Mouse (Mus musculus) liver, embryonic 16.5 days (tissue): Measurements from ENCODE around the gene Osbpl2. TPM values are rescaled to one million over a fixed set of nuclear protein-coding genes. Genes with fewer than 3 reads are reported as not detected.

ENCODE experiments used
- ATAC-seq: fragments of 200-750 bp; cut with Nextera tagmentation; 2 replicates; pipeline ENCODE4 v1.8.0; 2017; ENCODE audit warnings: low read depth, mild to moderate bottlenecking, moderate number of reproducible peaks, moderate library complexity
- H3K27ac ChIP-seq: fragments of 300-500 bp; sonication (generic); 2 replicates; pipeline ENCODE4 v1.5.1; 2014; ENCODE audit warnings: mild to moderate bottlenecking, low read length
- H3K27me3 ChIP-seq: fragments of 300-500 bp; sonication (generic); 2 replicates; pipeline ENCODE4 v1.6.1; 2014; ENCODE audit warnings: low read depth, low read length, mixed read lengths; ENCODE audit not compliant: control insufficient read depth, insufficient read depth
- H3K36me3 ChIP-seq: fragments of 300-500 bp; sonication (generic); 2 replicates; pipeline ENCODE4 v1.6.1; 2014; ENCODE audit warnings: mild to moderate bottlenecking; ENCODE audit not compliant: control insufficient read depth, insufficient read depth
- H3K4me1 ChIP-seq: fragments of 300-500 bp; sonication (generic); 2 replicates; pipeline ENCODE4 v1.6.1; 2014; ENCODE audit warnings: low read depth, low read length, mixed read lengths; ENCODE audit not compliant: control insufficient read depth
- H3K4me2 ChIP-seq: fragments of 300-500 bp; sonication (generic); 2 replicates; pipeline ENCODE4 v1.6.1; 2014; ENCODE audit warnings: low read depth, low read length, mixed read lengths
- H3K4me3 ChIP-seq: fragments of 300-500 bp; sonication (generic); 2 replicates; pipeline ENCODE4 v1.5.1; 2014; ENCODE audit warnings: low read depth, mild to moderate bottlenecking, low read length
- H3K9ac ChIP-seq: fragments of 300-500 bp; sonication (generic); 2 replicates; pipeline ENCODE4 v1.6.1; 2014; ENCODE audit warnings: low read depth, low read length
- H3K9me3 ChIP-seq: fragments of 300-500 bp; sonication (generic); replicated peaks from 2 replicates; pipeline ENCODE4 v1.6.1; 2016; ENCODE audit warnings: low read length; ENCODE audit not compliant: control insufficient read depth
- WGBS: fragments of 180-500 bp; shearing (Covaris S2); extraction: QIAGEN DNeasy Blood & Tissue Kit; methylation state at CpG from one replicate; pipeline ENCODE4 v1.1.7; 2014; ENCODE audit not compliant: insufficient replicate concordance; 5-methylcytosine and 5-hydroxymethylcytosine counted together
- polyA plus RNA-seq: library from polyadenylated mRNA; unstranded; fragments of >200 nt; fragmentation: Nextera tagmentation; extraction: Ambion mirVana; gene quantifications from 2 replicates; pipeline ENCODE4 v1.2.1, GENCODE M21; 2015

Osbpl2 gene
- polyA plus RNA-seq = 8.7 and 10.2 TPM in 2 replicates

DNA sequence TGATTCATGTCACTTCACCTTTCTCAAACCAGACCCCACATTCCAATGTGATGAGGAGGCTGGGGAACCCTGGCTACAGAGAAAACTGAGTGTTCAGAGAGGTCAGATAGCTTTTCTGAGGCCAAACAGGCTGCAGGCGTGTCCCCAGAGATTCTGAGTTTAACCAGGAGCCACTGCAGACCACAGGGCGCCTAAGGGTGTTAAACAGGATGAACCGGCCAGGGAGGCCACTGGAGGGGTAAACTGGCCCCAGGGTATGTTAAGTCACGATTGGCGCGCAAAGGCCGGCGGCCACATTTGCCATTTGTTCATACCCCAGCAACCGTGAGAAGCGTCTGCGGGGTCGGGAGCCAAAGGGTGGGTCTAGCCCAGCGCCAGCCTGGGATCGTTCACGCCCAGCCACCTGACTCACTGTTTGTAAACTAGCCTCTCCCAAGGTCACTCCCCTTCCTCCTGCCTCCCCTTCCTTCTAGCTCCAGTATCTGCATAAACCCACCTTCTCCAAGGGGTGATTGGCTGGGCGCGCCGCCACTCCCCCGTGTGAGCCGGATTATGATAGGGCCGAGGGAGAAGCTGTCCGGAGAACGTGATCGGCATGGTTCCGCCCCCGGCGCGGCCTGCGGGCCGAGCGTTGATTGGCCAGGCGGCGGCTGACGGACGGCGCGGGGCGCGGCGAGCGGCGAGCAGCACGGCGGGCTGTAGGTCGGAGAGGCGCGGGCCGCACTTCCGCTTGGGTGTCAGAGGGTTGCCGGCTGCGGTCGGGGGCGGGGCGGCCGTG is at the start of gene Osbpl2:
Gene Osbpl2 (plus strand): TSS at position 646 of the 778 bp plus-strand sequence.
- Histone ChIP-seq H3K27me3 (no peaks in the 10 kb centered on the region; the same call in 1 of the 2 replicates), H3K9ac (peak within 1 kb of the TSS; percentile 83), H3K4me2 (peak within 1 kb of the TSS; percentile 97), H3K36me3 (no peaks in the 10 kb centered on the region), H3K9me3 (no peaks in the 10 kb centered on the region), H3K27ac (peak within 1 kb of the TSS; percentile 83), H3K4me1 (peaks cover 25% of the 10 kb centered on the region), H3K4me3 (peak within 1 kb of the TSS; percentile 87)
- ATAC-seq = peak; percentile 98
- WGBS = 0% methylated on average over 55 of the region's 55 CpGs

DNA sequence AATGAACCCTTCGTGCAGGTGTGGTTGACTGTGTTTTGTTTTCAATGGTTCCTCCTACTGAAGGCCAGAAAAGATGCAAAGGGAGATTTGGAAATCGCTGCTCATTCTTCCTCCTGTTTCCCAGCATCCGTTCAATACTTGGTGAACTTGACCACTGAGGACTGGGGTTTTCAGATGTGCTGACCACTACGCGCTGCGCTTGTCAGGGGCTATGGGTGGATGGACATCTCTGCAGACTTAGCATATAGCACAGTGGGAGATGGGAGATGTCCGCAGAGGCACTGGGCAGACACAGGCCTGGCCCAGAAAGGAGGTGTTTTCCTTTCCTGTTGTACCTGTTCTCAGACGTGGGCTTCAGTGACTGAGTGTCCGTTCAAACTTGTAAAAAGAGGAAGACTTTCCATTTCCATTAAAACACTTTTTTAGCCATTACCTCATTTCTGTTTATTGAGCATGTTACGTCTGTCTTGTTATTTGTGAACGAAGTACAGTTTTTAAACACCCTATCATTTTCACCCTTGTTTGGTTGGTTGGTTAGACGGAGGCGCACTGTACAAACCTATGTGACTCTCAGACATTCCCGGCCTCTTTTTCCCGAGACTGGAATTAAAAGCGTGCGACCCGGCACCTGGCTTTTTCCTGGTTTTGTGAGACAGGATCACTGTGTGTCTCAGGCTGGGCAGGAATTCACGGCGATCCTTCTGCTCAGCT is 49.2 kb upstream of the Osbpl2 start:
- H3K27me3 ChIP-seq = no peaks in the 10 kb centered on the region
- 26% methylated on average over 20 of the region's 20 CpGs for WGBS
- ATAC-seq = peak; percentile 47
- H3K27ac ChIP-seq = peak overlapping the region; percentile 62
- H3K4me3 ChIP-seq = peak overlapping the region; percentile 72
- no peaks in the 10 kb centered on the region for H3K36me3 ChIP-seq
- H3K9ac ChIP-seq = peak overlapping the region; percentile 64
- H3K4me2 ChIP-seq = peak overlapping the region; percentile 78
- H3K9me3 ChIP-seq = no peaks in the 10 kb centered on the region
- H3K4me1 ChIP-seq = peaks cover 6% of the 10 kb centered on the region

DNA sequence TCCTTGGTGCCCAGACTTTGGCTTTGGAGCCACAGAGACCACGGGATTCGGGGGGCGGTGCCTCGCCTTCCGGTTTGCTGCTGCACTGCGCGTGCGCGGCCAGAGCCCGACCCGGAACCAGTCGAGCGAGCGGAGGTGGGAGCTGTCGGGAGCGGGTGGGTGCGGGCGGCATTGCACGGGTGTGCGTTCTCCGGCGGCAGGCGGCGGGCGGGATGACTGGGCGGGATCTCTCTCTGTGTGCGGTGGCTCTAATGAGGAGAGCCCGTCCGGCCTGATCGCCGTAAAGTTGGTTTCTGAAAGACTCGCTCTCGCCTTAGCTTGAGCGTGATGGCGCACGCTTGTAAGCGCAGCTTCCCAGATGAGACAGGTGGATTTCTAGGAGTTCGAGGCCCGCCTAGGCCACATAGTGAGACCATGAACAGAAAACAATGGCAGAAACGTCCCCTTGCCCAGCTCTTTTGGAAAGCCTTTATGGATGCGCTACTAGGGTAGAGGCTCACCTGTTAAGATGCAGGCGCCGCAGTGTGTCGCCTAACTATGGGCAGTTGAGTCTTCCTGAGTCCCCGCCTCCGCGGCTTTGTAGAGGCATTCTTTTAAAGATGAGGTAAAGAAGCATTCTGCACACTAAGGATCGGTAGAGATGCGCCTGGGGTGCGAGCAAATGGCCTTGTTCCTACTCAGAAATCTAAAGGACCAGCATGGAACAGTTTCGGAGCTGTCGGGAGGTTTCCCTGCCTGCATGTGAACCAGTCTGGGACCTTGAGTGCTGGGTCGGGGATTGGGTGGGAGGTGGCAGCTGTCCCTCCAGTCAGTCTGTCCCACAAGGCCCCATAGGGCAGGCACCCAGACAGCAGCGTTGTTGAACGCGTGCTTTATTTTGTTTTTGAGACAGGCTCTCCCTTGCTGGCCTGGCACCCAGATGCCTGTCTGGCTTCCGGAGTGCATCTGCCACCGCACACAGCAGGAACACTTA is 48.3 kb upstream of the Osbpl2 start, which contains the start of gene Mtg2:
Gene Mtg2 (plus strand): TSS at position 108 of the 973 bp plus-strand sequence.
- 5% methylated on average over 58 of the region's 58 CpGs for WGBS

DNA sequence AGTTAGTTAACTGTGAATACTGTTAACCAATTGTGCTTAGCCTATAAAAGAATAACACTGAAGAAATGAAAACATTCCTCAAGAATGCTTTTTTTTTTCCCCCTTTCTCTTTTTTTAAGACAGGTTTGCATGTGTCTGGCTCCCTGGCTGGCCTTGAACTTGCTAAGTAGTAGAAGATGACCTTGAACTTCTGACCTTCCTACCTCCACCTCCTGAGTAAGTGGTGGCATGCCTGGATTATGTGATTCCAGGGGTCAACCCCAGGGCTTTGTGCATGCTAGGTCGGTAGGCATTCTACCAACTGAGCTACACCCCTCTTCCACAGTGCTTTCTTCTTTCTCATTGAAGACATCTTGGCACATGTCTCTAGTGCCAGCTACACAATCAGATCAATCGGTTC is 47.4 kb upstream of the Osbpl2 start:
- Histone ChIP-seq H3K36me3 (no peaks in the 10 kb centered on the region), H3K9me3 (no peaks in the 10 kb centered on the region), H3K9ac (no peak overlapping the region), H3K4me1 (peaks cover 6% of the 10 kb centered on the region), H3K4me3 (no peak overlapping the region), H3K4me2 (no peak overlapping the region), H3K27me3 (no peaks in the 10 kb centered on the region), H3K27ac (no peak overlapping the region)
- WGBS = 72% methylated on average over 2 of the region's 2 CpGs
- ATAC-seq = no peak

More for the DNA sequence above, 48.3 kb upstream of the Osbpl2 start, which contains the start of gene Mtg2:
- H3K27me3 ChIP-seq = no peaks in the 10 kb centered on the region
- peak within 1 kb of the TSS; percentile 72 for H3K4me3 ChIP-seq
- H3K4me2 ChIP-seq = peak within 1 kb of the TSS; percentile 78
- H3K9me3 ChIP-seq = no peaks in the 10 kb centered on the region
- H3K9ac ChIP-seq = peak within 1 kb of the TSS; percentile 64
- peak; percentile 96 for ATAC-seq
- H3K4me1 ChIP-seq = peaks cover 6% of the 10 kb centered on the region
- H3K27ac ChIP-seq = peak within 1 kb of the TSS; percentile 62
- H3K36me3 ChIP-seq = no peaks in the 10 kb centered on the region

DNA sequence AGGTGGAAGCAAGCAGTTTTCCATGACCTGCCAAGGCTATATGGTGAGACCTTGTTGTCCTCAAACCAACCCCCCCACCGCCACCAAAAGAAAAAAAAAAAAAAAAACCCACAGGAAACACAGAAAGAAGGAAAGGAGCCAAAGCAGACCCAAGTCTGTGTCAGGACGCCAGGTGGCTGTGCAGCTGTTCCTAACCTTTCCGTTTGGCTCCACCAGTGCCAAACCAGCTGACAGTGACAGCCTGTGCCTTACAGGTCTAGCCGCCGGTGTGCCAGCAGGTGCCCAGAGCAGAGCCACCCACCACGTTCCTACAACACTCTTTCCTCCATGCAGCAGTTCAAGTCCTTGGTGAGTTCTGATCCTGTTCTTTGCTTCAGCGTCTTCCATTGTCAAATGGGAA is 46.2 kb upstream of the Osbpl2 start:
- Histone ChIP-seq H3K27ac (no peak overlapping the region), H3K9me3 (no peaks in the 10 kb centered on the region), H3K4me3 (no peak overlapping the region), H3K27me3 (no peaks in the 10 kb centered on the region), H3K36me3 (no peaks in the 10 kb centered on the region), H3K9ac (no peak overlapping the region), H3K4me1 (peaks cover 6% of the 10 kb centered on the region), H3K4me2 (no peak overlapping the region)
- no peak for ATAC-seq
- 79% methylated on average over 7 of the region's 7 CpGs for WGBS

DNA sequence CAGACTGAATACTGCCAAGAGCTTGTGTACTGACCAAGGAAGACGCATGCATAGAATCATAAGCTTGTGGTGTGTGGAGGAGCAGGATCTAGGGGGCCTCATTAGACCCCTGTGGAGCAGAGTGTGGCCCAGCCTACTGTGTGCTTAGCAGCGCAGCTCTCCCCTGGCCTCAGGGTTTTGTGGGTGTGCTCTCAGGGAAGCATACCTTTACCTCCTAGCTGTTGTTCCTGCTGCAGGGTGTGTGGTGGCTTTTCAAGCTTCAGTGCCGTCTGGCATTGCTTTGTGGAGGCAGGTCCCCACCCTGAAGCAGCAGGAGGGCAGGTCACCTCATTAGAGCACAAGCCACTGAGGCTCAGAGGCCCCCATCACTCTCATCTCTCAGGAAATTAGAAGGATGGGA is 41.5 kb upstream of the Osbpl2 start:
- 70% methylated on average over 3 of the region's 3 CpGs for WGBS
- H3K27ac ChIP-seq = no peak overlapping the region
- no peak for ATAC-seq
- no peak overlapping the region for H3K9ac ChIP-seq
- no peak overlapping the region for H3K4me2 ChIP-seq
- no peaks in the 10 kb centered on the region for H3K4me1 ChIP-seq
- no peaks in the 10 kb centered on the region for H3K9me3 ChIP-seq
- no peak overlapping the region for H3K4me3 ChIP-seq
- H3K36me3 ChIP-seq = no peaks in the 10 kb centered on the region
- no peaks in the 10 kb centered on the region for H3K27me3 ChIP-seq

DNA sequence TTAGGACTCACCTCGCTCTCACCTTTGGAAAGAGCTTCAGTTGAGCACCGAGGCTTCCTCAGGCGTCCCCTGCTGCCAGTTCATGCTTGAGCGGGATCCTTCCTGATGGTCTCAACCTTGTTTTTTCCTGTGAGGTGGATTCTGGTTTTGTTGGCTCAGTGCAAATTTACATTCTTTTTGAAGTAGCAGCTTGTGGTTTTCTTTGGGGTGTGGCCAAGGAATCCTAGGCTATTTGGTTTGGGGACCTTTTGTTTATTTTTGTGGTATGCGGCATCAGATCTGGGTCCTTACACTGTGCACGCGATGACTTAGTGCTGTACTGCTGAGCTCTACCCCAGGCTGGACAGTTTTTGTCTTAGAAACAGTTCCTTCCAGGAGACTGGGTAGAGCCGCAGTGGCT is 38.4 kb upstream of the Osbpl2 start:
- Histone ChIP-seq H3K9ac (no peak overlapping the region), H3K27ac (no peak overlapping the region), H3K4me2 (no peak overlapping the region), H3K36me3 (no peaks in the 10 kb centered on the region), H3K9me3 (no peaks in the 10 kb centered on the region), H3K4me1 (no peaks in the 10 kb centered on the region), H3K27me3 (no peaks in the 10 kb centered on the region), H3K4me3 (no peak overlapping the region)
- WGBS = 77% methylated on average over 8 of the region's 8 CpGs
- ATAC-seq = no peak

DNA sequence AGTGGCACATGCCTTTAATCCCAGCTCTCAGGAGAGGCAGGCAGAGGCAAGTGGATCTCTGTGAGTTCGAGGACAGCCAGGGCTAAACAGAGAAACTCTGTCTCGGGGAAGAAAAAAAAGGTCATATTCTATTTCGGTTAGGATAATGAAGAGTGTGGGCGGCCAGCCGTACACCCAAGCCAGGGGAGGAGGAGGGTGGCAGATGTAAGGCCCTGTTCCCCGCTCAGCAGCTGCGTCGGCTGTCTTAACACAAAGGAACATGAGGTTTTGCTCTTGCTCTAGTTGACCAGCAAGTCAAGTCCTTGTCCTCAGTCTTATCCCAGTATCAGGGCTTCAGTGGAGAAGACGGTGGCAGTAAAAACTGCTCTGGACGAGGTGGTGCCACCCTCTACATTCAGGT is 36.0 kb upstream of the Osbpl2 start:
- H3K27me3 ChIP-seq = no peaks in the 10 kb centered on the region
- H3K4me3 ChIP-seq = no peak overlapping the region
- H3K9me3 ChIP-seq = no peaks in the 10 kb centered on the region
- 79% methylated on average over 10 of the region's 10 CpGs for WGBS
- no peaks in the 10 kb centered on the region for H3K36me3 ChIP-seq
- no peak overlapping the region for H3K9ac ChIP-seq
- no peak for ATAC-seq
- no peak overlapping the region for H3K4me2 ChIP-seq
- H3K27ac ChIP-seq = no peak overlapping the region
- no peaks in the 10 kb centered on the region for H3K4me1 ChIP-seq
